In genomic region chr12:56450261-56450660, GRCm38 (mm10) we compare ENCODE assay signal across 27 mouse cellular contexts.
"Had no signal": no experiment of that assay in that cellular context is flagged by ENCODE, and none has a peak within 500 bp of the region (broad histone marks: within the 10 kb centered on the region; RNA-seq: fewer than 3 reads in every experiment).

No protein-coding gene starts in this region.

- H3K27ac ChIP-seq: embryonic facial prominence, embryonic 10.5 days; embryonic facial prominence, embryonic 12.5 days; embryonic facial prominence, embryonic 13.5 days; embryonic facial prominence, embryonic 15.5 days; forebrain, embryonic 10.5 days; forebrain, embryonic 12.5 days; forebrain, embryonic 13.5 days; forebrain, embryonic 15.5 days; gastrocnemius, adult 2 months; heart, adult 2 months had no signal

- H3K9me3 ChIP-seq: embryonic facial prominence, embryonic 12.5 days; embryonic facial prominence, embryonic 13.5 days; embryonic facial prominence, embryonic 15.5 days had no signal

- H3K36me3 ChIP-seq: embryonic facial prominence, embryonic 10.5 days; embryonic facial prominence, embryonic 12.5 days; embryonic facial prominence, embryonic 13.5 days; embryonic facial prominence, embryonic 15.5 days; forebrain, embryonic 10.5 days; forebrain, embryonic 12.5 days; forebrain, embryonic 15.5 days had no signal

- ATAC-seq: forebrain, embryonic 13.5 days; forebrain, embryonic 14.5 days; forebrain, embryonic 15.5 days; forebrain, embryonic 16.5 days; forebrain, postnatal 0 days had no signal

- DNase-seq: cerebellum, adult 9-10 months; cerebellum, adult 9-11 months; cerebellum, postnatal 10 days; cerebellum, postnatal 14 days; cerebellum, postnatal 25 days; cerebellum, postnatal 36 days; embryo, embryonic 11 days; forebrain, postnatal 0 days; gastrocnemius, adult 2 months; gastrocnemius, postnatal 10 days; gastrocnemius, postnatal 14 days; gastrocnemius, postnatal 25 days; gastrocnemius, postnatal 36 days; heart, adult 11 months; heart, adult 18-20 months; heart, adult 2 months had no signal

- H3K4me2 ChIP-seq: embryonic facial prominence, embryonic 12.5 days; embryonic facial prominence, embryonic 13.5 days; embryonic facial prominence, embryonic 15.5 days; forebrain, embryonic 12.5 days; forebrain, embryonic 13.5 days; forebrain, embryonic 15.5 days had no signal

- H3K4me3 ChIP-seq: embryonic facial prominence, embryonic 10.5 days; embryonic facial prominence, embryonic 12.5 days; embryonic facial prominence, embryonic 13.5 days; embryonic facial prominence, embryonic 15.5 days; erythroblast, embryonic 14.5 days; forebrain, embryonic 10.5 days; forebrain, embryonic 12.5 days; forebrain, embryonic 13.5 days; forebrain, embryonic 15.5 days; gastrocnemius, adult 2 months; heart, adult 2 months had no signal

- H3K4me1 ChIP-seq: embryonic facial prominence, embryonic 10.5 days; embryonic facial prominence, embryonic 12.5 days; embryonic facial prominence, embryonic 13.5 days; embryonic facial prominence, embryonic 15.5 days; forebrain, embryonic 10.5 days; forebrain, embryonic 12.5 days; forebrain, embryonic 13.5 days; forebrain, embryonic 15.5 days had no signal

- H3K27me3 ChIP-seq: embryonic facial prominence, embryonic 12.5 days; embryonic facial prominence, embryonic 13.5 days; embryonic facial prominence, embryonic 15.5 days had no signal

- H3K9ac ChIP-seq: embryonic facial prominence, embryonic 12.5 days; embryonic facial prominence, embryonic 13.5 days; embryonic facial prominence, embryonic 15.5 days; forebrain, embryonic 12.5 days; forebrain, embryonic 13.5 days; forebrain, embryonic 15.5 days; forebrain, postnatal 0 days had no signal
